Mouse (Mus musculus) testis, postnatal 14 days (tissue): Measurements from ENCODE around the gene Syt8.
"Not testable (repeated sequence)": the region's sequence is repeated elsewhere in the genome, so short reads cannot be mapped to it uniquely, and the experiment has no call there.

Source experiments
- DNase-seq: peaks from one replicate; pipeline ENCODE4 v3.0.0; 2021; ENCODE audit warnings: low spot score

Gene Syt8

GRCm38 (mm10) chr7:142434137-142434865 lies at the start of gene Syt8:
Syt8 (plus strand) TSS chr7:142434850.
- no peak for DNase-seq

- DNase-seq: no peak
Observed at GRCm38 (mm10) chr7:142385742-142386403, 48.8 kb upstream of the Syt8 start.

GRCm38 (mm10) chr7:142386621-142387201 lies 47.9 kb upstream of the Syt8 start:
- no peak for DNase-seq

GRCm38 (mm10) chr7:142387419-142388148 lies 47.1 kb upstream of the Syt8 start, which contains the start of gene Ctsd:
Ctsd (minus strand) TSS chr7:142388038.
- peak; percentile 95 for DNase-seq

GRCm38 (mm10) chr7:142388198-142388597 lies 46.5 kb upstream of the Syt8 start:
- no peak for DNase-seq

GRCm38 (mm10) chr7:142388740-142389139 lies 45.9 kb upstream of the Syt8 start:
- DNase-seq: no peak

- no peak for DNase-seq
Observed at GRCm38 (mm10) chr7:142389961-142390650, 44.5 kb upstream of the Syt8 start.

GRCm38 (mm10) chr7:142391108-142391507 lies 43.5 kb upstream of the Syt8 start:
- DNase-seq: no peak

GRCm38 (mm10) chr7:142391609-142392008 lies 43.0 kb upstream of the Syt8 start:
- no peak for DNase-seq

- no peak for DNase-seq
Observed at GRCm38 (mm10) chr7:142393191-142393590, 41.5 kb upstream of the Syt8 start.

- DNase-seq: no peak
Observed at GRCm38 (mm10) chr7:142394261-142395190, 40.1 kb upstream of the Syt8 start.

- DNase-seq: no peak
Observed at GRCm38 (mm10) chr7:142395472-142395871, 39.2 kb upstream of the Syt8 start.

- no peak for DNase-seq
Observed at GRCm38 (mm10) chr7:142396611-142397010, 38.0 kb upstream of the Syt8 start.

- DNase-seq: no peak
Observed at GRCm38 (mm10) chr7:142398052-142398451, 36.6 kb upstream of the Syt8 start.

GRCm38 (mm10) chr7:142399250-142399649 lies 35.4 kb upstream of the Syt8 start:
- DNase-seq: no peak

- DNase-seq: no peak
Observed at GRCm38 (mm10) chr7:142400112-142400749, 34.4 kb upstream of the Syt8 start.

GRCm38 (mm10) chr7:142400750-142401142 lies 33.9 kb upstream of the Syt8 start:
- DNase-seq: no peak

- DNase-seq: no peak
Observed at GRCm38 (mm10) chr7:142403591-142403990, 31.1 kb upstream of the Syt8 start.

- not testable (repeated sequence) for DNase-seq
Observed at GRCm38 (mm10) chr7:142405134-142405533, 29.5 kb upstream of the Syt8 start.

GRCm38 (mm10) chr7:142407935-142408334 lies 26.7 kb upstream of the Syt8 start:
- no peak for DNase-seq
